Mouse (Mus musculus): ENCODE results near the gene Rbfox3. TPM values are rescaled to one million over a fixed set of nuclear protein-coding genes. Genes with fewer than 3 reads are reported as not detected.

Rbfox3 gene
- total and polyA plus RNA-seq, 3 experiments: not detected

GRCm38 (mm10) chr11:118634647-118635046 is 276.8 kb downstream of the Rbfox3 start:
- H3K9me3 ChIP-seq (replicated peaks; ENCODE audit: low read length): no peaks in the 10 kb centered on the region
- H3K9ac ChIP-seq (ENCODE audit: insufficient read depth, low read depth): no peak overlapping the region
- in situ Hi-C loops (cut with MboI; ENCODE audit: low pct_ligation_motif_present, low pct_unique_long_range_greater_than_20kb, low sequenced_read_pairs): loop anchor here (5.0 kb wide), 1 partner anchor 108 kb away; no protein-coding TSS in a partner anchor
- no peak overlapping the region for H3K4me3 ChIP-seq (replicated peaks in 1 of 3; ENCODE audit: low read depth in 2 of 3, low read length in 2 of 3, poor library complexity in 1 of 3)
- TF ChIP-seq SMC3 (IDR thresholded peaks at IDR 0.05; ENCODE audit: low read depth, low read length) (peak; percentile 69), RAD21 (IDR thresholded peaks at IDR 0.05; ENCODE audit: low read depth, low read length) (peak; percentile 35), CTCF (conservative IDR thresholded peaks at IDR 0.05 in 1 of 2, IDR thresholded peaks at IDR 0.05 in 1 of 2; ENCODE audit: low read depth in 2 of 2, low read length in 2 of 2) (peak; percentile 56 to 71), BHLHE40 (IDR thresholded peaks at IDR 0.05; ENCODE audit: low read depth, low read length) (no peak)
- H3K27me3 ChIP-seq (replicated peaks): peaks cover 91% of the 10 kb centered on the region
- H3K4me1 ChIP-seq (ENCODE audit: control insufficient read depth in 1 of 2, insufficient read depth in 2 of 2): no peaks in the 10 kb centered on the region
- no peak overlapping the region for H3K4me2 ChIP-seq (ENCODE audit: insufficient read depth, low read depth, poor library complexity, severe bottlenecking)
- no peaks in the 10 kb centered on the region for H3K36me3 ChIP-seq (replicated peaks in 1 of 2; ENCODE audit: control insufficient read depth in 1 of 2, insufficient read depth in 1 of 2, low read length in 1 of 2)
- DNase-seq (ENCODE audit: extremely low read depth): peak; percentile 13
- no peak overlapping the region for H3K27ac ChIP-seq (ENCODE audit: insufficient read depth, low read depth)
- H3K79me2 ChIP-seq (replicated peaks; ENCODE audit: control insufficient read depth, extremely low read depth, insufficient read depth, poor library complexity, severe bottlenecking): no peaks in the 10 kb centered on the region
- dilution Hi-C loops (cut with MboI; ENCODE audit: extremely low pct_ligation_motif_present, extremely low pct_unique_long_range_greater_than_20kb, low sequenced_read_pairs): no loop called here

DNA sequence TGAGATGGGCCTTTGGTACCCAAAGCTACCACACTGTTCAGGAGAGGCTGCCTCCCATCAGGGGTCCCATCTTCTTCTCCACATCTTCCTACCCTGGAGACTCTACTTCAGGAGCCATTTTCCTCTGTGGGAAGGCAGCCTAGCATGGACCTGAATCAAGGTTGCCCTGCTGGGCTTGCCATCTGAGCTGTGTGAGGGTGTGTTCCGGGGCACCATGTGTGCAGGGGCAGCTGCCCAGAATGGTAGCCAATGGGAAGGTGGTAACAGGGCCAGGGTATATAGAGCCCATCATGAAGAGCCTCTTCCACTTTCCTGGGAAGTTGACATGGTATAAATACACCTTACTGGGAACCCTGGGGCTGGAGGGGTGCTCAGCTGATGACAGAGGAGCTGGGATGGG is 281.7 kb downstream of the Rbfox3 start:
- Histone ChIP-seq H3K79me2 (replicated peaks; ENCODE audit: control insufficient read depth, extremely low read depth, insufficient read depth, poor library complexity, severe bottlenecking) (no peaks in the 10 kb centered on the region), H3K4me1 (ENCODE audit: control insufficient read depth in 1 of 2, insufficient read depth in 2 of 2) (no peaks in the 10 kb centered on the region), H3K4me2 (ENCODE audit: insufficient read depth, low read depth, poor library complexity, severe bottlenecking) (no peak overlapping the region), H3K27ac (ENCODE audit: insufficient read depth, low read depth) (no peak overlapping the region), H3K9ac (ENCODE audit: insufficient read depth, low read depth) (no peak overlapping the region), H3K4me3 (replicated peaks in 1 of 3; ENCODE audit: low read depth in 2 of 3, low read length in 2 of 3, poor library complexity in 1 of 3) (no peak overlapping the region), H3K9me3 (replicated peaks; ENCODE audit: low read length) (no peaks in the 10 kb centered on the region), H3K36me3 (replicated peaks in 1 of 2; ENCODE audit: control insufficient read depth in 1 of 2, insufficient read depth in 1 of 2, low read length in 1 of 2) (no peaks in the 10 kb centered on the region), H3K27me3 (replicated peaks) (peaks cover 92% of the 10 kb centered on the region)
- TF ChIP-seq HCFC1 (IDR thresholded peaks at IDR 0.05; ENCODE audit: low read depth, low read length) (no peak), ETS1 (conservative IDR thresholded peaks at IDR 0.05; ENCODE audit: low read depth, low read length) (no peak), IRF4 (IDR thresholded peaks at IDR 0.05; ENCODE audit: low read depth, low read length) (no peak), ELF1 (IDR thresholded peaks at IDR 0.05; ENCODE audit: low read depth, low read length) (no peak), CHD2 (IDR thresholded peaks at IDR 0.05; ENCODE audit: low read length) (no peak), PAX5 (IDR thresholded peaks at IDR 0.05; ENCODE audit: low read length) (no peak), MAZ (IDR thresholded peaks at IDR 0.05; ENCODE audit: low read depth, low read length) (no peak), JUND (conservative IDR thresholded peaks at IDR 0.05; ENCODE audit: low read depth, low read length) (no peak), MYC (IDR thresholded peaks at IDR 0.05; ENCODE audit: low read depth, low read length) (no peak), GABPA (IDR thresholded peaks at IDR 0.05; ENCODE audit: insufficient replicate concordance, low read depth, low read length) (no peak), POLR2AphosphoS2 (IDR thresholded peaks at IDR 0.05; ENCODE audit: low read depth, low read length) (no peak), MAX (IDR thresholded peaks at IDR 0.05; ENCODE audit: low read length) (no peak), RCOR1 (conservative IDR thresholded peaks at IDR 0.05; ENCODE audit: low read depth, low read length) (no peak), USF1 (IDR thresholded peaks at IDR 0.05; ENCODE audit: low read depth, low read length) (no peak), SMC3 (IDR thresholded peaks at IDR 0.05; ENCODE audit: low read depth, low read length) (no peak)
- dilution Hi-C loops (cut with MboI; ENCODE audit: extremely low pct_ligation_motif_present, extremely low pct_unique_long_range_greater_than_20kb, low sequenced_read_pairs): no loop called here
- DNase-seq (ENCODE audit: extremely low read depth): no peak
- in situ Hi-C loops (cut with MboI; ENCODE audit: low pct_ligation_motif_present, low pct_unique_long_range_greater_than_20kb, low sequenced_read_pairs): no loop called here

Measured in CH12.LX (cell line).